Mouse (Mus musculus): ENCODE data around the gene Gm49388. TPM values are rescaled to one million over a fixed set of nuclear protein-coding genes. Genes with fewer than 3 reads are reported as not detected.

Gm49388 gene
- polyA plus RNA-seq, 1 experiment from 2014 or later, result 0.64 TPM

DNA sequence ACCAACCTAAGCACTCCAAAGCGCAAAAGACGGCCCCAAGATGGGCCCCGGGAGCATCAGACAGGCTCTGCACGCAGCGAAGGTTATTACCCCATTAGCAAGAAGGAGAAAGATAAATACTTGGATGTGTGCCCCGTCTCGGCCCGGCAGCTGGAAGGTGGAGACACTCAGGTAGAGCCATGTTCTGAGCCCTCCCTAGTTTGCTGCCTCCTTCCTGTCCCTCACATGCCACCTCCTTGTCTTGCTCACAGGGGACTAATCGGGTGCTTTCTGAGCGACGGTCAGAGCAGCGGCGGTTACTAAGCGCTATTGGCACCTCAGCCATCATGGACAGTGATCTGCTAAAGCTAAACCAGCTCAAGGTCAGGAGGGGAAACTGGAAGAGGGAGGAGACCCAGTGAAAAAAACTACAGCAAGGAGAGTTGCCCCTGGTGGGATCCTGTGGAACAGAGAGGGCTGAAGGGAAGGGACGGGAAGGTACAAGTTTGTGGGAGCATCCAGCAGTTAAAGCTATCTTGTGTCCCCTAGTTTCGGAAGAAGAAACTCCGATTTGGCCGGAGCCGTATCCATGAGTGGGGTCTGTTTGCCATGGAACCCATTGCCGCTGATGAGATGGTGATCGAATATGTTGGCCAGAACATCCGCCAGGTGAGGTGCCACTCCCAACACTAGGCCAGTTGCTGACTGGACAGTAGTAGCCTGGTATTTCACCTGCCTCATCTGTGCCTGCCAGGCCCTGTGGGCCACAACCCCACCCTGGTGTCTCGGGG, 11.9 kb downstream of the Gm49388 start:
- no peak overlapping the region for H3K27ac ChIP-seq (ENCODE audit: low read depth, low read length)
- H3K9me3 ChIP-seq (ENCODE audit: control insufficient read depth, low read length), result no peaks in the 10 kb centered on the region
- H3K9ac ChIP-seq (replicated peaks; ENCODE audit: low read depth, low read length), result no peak overlapping the region
- H3K4me3 ChIP-seq (ENCODE audit: low read depth, low read length), result no peak overlapping the region
- H3K4me1 ChIP-seq (ENCODE audit: control insufficient read depth, insufficient read depth, low read length), result no peaks in the 10 kb centered on the region
- no peaks in the 10 kb centered on the region for H3K27me3 ChIP-seq (ENCODE audit: control insufficient read depth, insufficient read depth, low read length)
- H3K36me3 ChIP-seq (ENCODE audit: control insufficient read depth, insufficient read depth, low read length), result peaks cover 61% of the 10 kb centered on the region
- 96% methylated on average over 23 of the region's 23 CpGs for WGBS
- H3K4me2 ChIP-seq (ENCODE audit: low read depth, low read length), result no peak overlapping the region
- ATAC-seq (ENCODE audit: low read depth), result no peak

DNA sequence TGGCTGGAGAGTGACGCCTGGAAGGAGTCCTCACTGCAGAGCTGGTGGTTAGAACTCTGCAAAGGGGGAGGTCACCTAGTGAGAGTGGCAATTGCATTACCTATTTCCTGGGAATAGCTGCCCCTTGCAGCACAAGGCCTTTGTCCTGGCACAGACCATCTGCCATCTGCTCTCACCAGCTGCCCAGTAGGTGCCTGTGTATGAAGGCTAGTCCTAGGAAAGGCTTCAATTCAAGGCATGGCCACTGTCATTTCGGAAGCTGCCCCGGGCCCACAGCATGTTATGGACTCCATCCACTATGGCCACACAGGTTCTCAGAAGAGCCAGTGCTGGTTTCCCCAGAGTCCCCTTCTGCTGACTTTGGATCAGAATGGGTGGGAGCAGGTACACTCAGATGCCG, 13.2 kb downstream of the Gm49388 start:
- ATAC-seq (ENCODE audit: low read depth), result no peak
- WGBS, result 91% methylated on average over 4 of the region's 4 CpGs
- H3K36me3 ChIP-seq (ENCODE audit: control insufficient read depth, insufficient read depth, low read length), result peaks cover 50% of the 10 kb centered on the region

DNA sequence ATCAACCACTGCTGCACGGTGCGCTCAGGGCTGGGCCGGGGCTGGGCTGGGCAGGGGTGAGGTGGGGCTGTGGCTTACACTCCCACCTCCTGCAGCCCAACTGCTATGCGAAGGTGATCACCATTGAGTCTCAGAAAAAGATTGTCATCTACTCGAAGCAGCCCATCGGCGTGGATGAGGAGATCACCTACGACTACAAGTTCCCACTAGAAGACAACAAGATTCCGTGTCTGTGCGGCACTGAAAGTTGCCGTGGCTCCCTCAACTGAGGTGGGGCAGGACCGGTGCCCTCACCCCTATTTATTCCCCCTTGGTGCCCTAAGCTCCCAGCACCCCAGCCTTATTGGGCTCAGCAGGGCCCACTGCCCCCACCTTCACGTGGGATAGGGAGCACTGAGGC, 13.8 kb downstream of the Gm49388 start:
- H3K9me3 ChIP-seq (ENCODE audit: control insufficient read depth, low read length), result no peaks in the 10 kb centered on the region
- no peaks in the 10 kb centered on the region for H3K27me3 ChIP-seq (ENCODE audit: control insufficient read depth, insufficient read depth, low read length)
- 92% methylated on average over 13 of the region's 13 CpGs for WGBS
- H3K4me3 ChIP-seq (ENCODE audit: low read depth, low read length), result no peak overlapping the region
- ATAC-seq (ENCODE audit: low read depth), result no peak
- no peak overlapping the region for H3K9ac ChIP-seq (replicated peaks; ENCODE audit: low read depth, low read length)
- no peak overlapping the region for H3K27ac ChIP-seq (ENCODE audit: low read depth, low read length)
- H3K4me1 ChIP-seq (ENCODE audit: control insufficient read depth, insufficient read depth, low read length), result no peaks in the 10 kb centered on the region
- peaks cover 48% of the 10 kb centered on the region for H3K36me3 ChIP-seq (ENCODE audit: control insufficient read depth, insufficient read depth, low read length)
- no peak overlapping the region for H3K4me2 ChIP-seq (ENCODE audit: low read depth, low read length)

More for the DNA sequence above, 13.2 kb downstream of the Gm49388 start:
- no peak overlapping the region for H3K4me2 ChIP-seq (ENCODE audit: low read depth, low read length)
- H3K4me1 ChIP-seq (ENCODE audit: control insufficient read depth, insufficient read depth, low read length), result no peaks in the 10 kb centered on the region
- no peaks in the 10 kb centered on the region for H3K27me3 ChIP-seq (ENCODE audit: control insufficient read depth, insufficient read depth, low read length)
- no peak overlapping the region for H3K9ac ChIP-seq (replicated peaks; ENCODE audit: low read depth, low read length)
- no peak overlapping the region for H3K4me3 ChIP-seq (ENCODE audit: low read depth, low read length)
- H3K27ac ChIP-seq (ENCODE audit: low read depth, low read length), result no peak overlapping the region
- no peaks in the 10 kb centered on the region for H3K9me3 ChIP-seq (ENCODE audit: control insufficient read depth, low read length)

DNA sequence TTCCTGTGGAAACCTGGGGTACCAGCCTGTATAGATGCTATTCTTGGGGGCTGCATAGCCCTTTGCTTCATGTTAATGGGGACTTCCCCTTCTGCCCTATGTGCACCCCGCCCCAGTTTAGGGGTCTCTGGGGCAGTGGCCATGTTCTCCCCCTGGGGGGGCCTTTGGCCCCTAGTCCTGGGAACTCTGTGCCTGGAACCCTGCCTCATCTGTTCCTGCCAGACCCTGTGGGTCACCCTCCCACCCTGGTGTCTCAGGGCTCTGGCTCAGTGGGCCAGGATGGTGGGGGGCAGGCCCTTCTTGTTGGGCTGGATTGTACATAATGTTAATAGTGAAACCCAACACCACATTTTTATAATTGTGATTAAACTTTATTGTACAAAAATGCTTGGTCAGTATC, 14.3 kb downstream of the Gm49388 start:
- no peak overlapping the region for H3K27ac ChIP-seq (ENCODE audit: low read depth, low read length)
- WGBS, result 100% methylated on average over 1 of the region's 1 CpGs

DNA sequence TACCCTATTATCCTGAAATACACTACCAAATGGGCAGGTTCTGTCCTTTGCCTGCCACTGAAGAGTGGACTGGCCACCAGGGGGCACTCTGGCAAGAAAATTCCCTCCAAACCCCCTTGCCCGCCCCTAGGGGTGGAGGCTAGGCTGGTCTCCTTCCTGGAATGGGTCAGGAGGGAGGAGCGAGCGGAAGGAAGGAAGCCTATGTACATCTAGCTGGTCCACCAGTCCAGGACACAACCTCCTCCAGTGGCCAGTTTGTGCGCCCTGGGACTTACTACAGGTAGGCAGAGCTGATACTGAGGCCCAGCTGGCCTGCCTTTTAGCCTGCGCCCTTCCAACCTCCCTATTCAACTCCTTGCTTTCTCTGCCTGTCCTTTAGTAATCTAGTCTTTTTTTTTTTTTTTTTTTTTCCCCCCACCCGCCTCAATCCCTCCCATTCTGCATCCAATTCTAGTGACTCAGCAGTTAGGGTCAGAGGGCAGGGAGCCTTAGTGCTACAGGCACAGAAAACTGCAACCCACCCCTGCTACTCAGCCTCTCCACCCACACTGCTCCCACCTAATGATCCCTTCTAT, 15.1 kb downstream of the Gm49388 start, which contains the start of gene Hsd3b7:
TSS of gene Hsd3b7 (plus strand) at position 170 of the 575 bp plus-strand sequence.
- peak within 1 kb of the TSS; percentile 18; the same call in 1 of the 2 replicates for H3K4me2 ChIP-seq (ENCODE audit: low read depth, low read length)
- peaks cover 39% of the 10 kb centered on the region for H3K36me3 ChIP-seq (ENCODE audit: control insufficient read depth, insufficient read depth, low read length)
- peak; percentile 80 for ATAC-seq (ENCODE audit: low read depth)
- H3K4me3 ChIP-seq (ENCODE audit: low read depth, low read length), result no peak within 1 kb of the TSS
- H3K27me3 ChIP-seq (ENCODE audit: control insufficient read depth, insufficient read depth, low read length), result no peaks in the 10 kb centered on the region
- no peaks in the 10 kb centered on the region for H3K4me1 ChIP-seq (ENCODE audit: control insufficient read depth, insufficient read depth, low read length)
- WGBS, result 30% methylated on average over 6 of the region's 6 CpGs
- H3K27ac ChIP-seq (ENCODE audit: low read depth, low read length), result no peak within 1 kb of the TSS
- no peaks in the 10 kb centered on the region for H3K9me3 ChIP-seq (ENCODE audit: control insufficient read depth, low read length)
- no peak within 1 kb of the TSS for H3K9ac ChIP-seq (replicated peaks; ENCODE audit: low read depth, low read length)

More for the DNA sequence above, 14.3 kb downstream of the Gm49388 start:
- Histone ChIP-seq H3K9ac (replicated peaks; ENCODE audit: low read depth, low read length) (no peak overlapping the region), H3K4me2 (ENCODE audit: low read depth, low read length) (no peak overlapping the region), H3K27me3 (ENCODE audit: control insufficient read depth, insufficient read depth, low read length) (no peaks in the 10 kb centered on the region), H3K4me1 (ENCODE audit: control insufficient read depth, insufficient read depth, low read length) (no peaks in the 10 kb centered on the region), H3K4me3 (ENCODE audit: low read depth, low read length) (no peak overlapping the region), H3K36me3 (ENCODE audit: control insufficient read depth, insufficient read depth, low read length) (peaks cover 47% of the 10 kb centered on the region), H3K9me3 (ENCODE audit: control insufficient read depth, low read length) (no peaks in the 10 kb centered on the region)
- no peak for ATAC-seq (ENCODE audit: low read depth)

DNA sequence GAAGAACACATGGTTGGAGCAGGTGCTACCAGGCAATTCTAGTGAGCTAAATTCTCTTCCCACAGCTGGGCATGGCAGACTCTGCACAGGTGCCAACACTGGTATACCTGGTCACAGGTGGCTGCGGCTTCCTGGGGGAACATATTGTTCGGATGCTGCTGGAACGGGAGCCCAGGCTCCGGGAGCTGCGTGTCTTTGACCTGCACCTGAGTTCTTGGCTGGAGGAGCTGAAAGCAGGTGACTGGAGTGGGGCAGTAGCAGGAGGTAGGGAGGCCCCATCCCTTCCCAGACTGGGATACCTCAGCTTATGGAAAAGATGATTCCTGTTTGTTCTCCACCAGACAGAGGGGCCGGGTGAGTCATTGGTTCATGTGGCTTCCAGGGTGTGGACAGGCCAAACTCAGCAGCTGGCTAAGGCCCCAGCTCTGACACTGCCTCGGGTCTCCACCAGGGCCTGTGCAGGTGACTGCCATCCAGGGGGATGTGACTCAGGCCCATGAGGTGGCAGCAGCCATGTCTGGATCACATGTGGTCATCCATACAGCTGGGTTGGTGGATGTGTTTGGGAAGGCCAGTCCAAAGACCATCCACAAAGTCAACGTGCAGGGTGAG, 15.7 kb downstream of the Gm49388 start:
- H3K4me3 ChIP-seq (ENCODE audit: low read depth, low read length), result no peak overlapping the region
- peak overlapping the region; percentile 18; the same call in 1 of the 2 replicates for H3K4me2 ChIP-seq (ENCODE audit: low read depth, low read length)
- H3K9ac ChIP-seq (replicated peaks; ENCODE audit: low read depth, low read length), result no peak overlapping the region
- H3K27ac ChIP-seq (ENCODE audit: low read depth, low read length), result no peak overlapping the region
- 96% methylated on average over 8 of the region's 8 CpGs for WGBS
- no peaks in the 10 kb centered on the region for H3K9me3 ChIP-seq (ENCODE audit: control insufficient read depth, low read length)
- H3K4me1 ChIP-seq (ENCODE audit: control insufficient read depth, insufficient read depth, low read length), result no peaks in the 10 kb centered on the region
- no peak for ATAC-seq (ENCODE audit: low read depth)
- H3K36me3 ChIP-seq (ENCODE audit: control insufficient read depth, insufficient read depth, low read length), result peaks cover 33% of the 10 kb centered on the region
- no peaks in the 10 kb centered on the region for H3K27me3 ChIP-seq (ENCODE audit: control insufficient read depth, insufficient read depth, low read length)

DNA sequence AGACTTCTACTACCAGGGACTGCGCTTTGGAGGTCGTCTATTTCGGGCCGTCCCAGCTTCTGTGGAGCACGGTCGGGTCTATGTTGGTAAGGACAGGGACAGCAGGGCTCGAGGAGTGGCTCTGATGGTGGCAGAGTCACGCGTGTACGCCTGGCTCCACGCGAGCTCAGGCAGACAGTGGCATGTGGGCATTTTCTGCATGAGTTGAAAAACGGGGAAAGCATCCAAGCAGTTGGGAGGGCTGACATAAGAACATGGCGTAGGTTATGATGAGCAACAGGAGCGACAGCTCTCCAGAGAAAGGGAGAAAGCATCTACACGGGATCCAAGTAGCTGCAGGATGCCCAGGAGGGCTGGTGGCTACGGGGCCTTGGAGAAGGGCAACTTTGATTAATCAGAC, 16.9 kb downstream of the Gm49388 start:
- Histone ChIP-seq H3K27ac (ENCODE audit: low read depth, low read length) (no peak overlapping the region), H3K4me2 (ENCODE audit: low read depth, low read length) (no peak overlapping the region), H3K4me1 (ENCODE audit: control insufficient read depth, insufficient read depth, low read length) (no peaks in the 10 kb centered on the region), H3K27me3 (ENCODE audit: control insufficient read depth, insufficient read depth, low read length) (no peaks in the 10 kb centered on the region), H3K9me3 (ENCODE audit: control insufficient read depth, low read length) (no peaks in the 10 kb centered on the region), H3K9ac (replicated peaks; ENCODE audit: low read depth, low read length) (no peak overlapping the region), H3K36me3 (ENCODE audit: control insufficient read depth, insufficient read depth, low read length) (peaks cover 22% of the 10 kb centered on the region), H3K4me3 (ENCODE audit: low read depth, low read length) (no peak overlapping the region)
- 92% methylated on average over 17 of the region's 17 CpGs for WGBS
- ATAC-seq (ENCODE audit: low read depth), result no peak

DNA sequence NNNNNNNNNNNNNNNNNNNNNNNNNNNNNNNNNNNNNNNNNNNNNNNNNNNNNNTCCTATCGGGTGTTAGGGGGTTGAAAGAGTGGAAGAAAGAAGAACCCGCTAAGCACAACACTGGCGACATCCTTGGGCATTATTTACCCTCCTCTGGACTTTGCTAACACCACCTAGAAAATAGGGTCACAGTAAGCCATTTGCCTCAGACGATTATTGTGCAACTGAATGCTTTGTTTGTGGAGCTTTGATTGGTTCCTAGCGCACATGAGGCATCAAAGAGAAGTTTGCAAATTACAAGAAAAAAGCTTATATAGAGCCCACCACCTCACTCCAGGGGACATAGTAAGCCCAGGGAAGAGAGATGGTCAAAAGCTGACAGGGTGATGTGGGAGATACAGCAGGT, 23.4 kb downstream of the Gm49388 start:
- Histone ChIP-seq H3K4me2 (ENCODE audit: low read depth, low read length) (no peak overlapping the region), H3K4me3 (ENCODE audit: low read depth, low read length) (no peak overlapping the region), H3K27me3 (ENCODE audit: control insufficient read depth, insufficient read depth, low read length) (no peaks in the 10 kb centered on the region), H3K4me1 (ENCODE audit: control insufficient read depth, insufficient read depth, low read length) (no peaks in the 10 kb centered on the region), H3K9ac (replicated peaks; ENCODE audit: low read depth, low read length) (no peak overlapping the region), H3K9me3 (ENCODE audit: control insufficient read depth, low read length) (no peaks in the 10 kb centered on the region), H3K36me3 (ENCODE audit: control insufficient read depth, insufficient read depth, low read length) (peaks cover 10% of the 10 kb centered on the region), H3K27ac (ENCODE audit: low read depth, low read length) (no peak overlapping the region)
- WGBS, result 67% methylated on average over 5 of the region's 5 CpGs
- ATAC-seq (ENCODE audit: low read depth), result no peak

DNA sequence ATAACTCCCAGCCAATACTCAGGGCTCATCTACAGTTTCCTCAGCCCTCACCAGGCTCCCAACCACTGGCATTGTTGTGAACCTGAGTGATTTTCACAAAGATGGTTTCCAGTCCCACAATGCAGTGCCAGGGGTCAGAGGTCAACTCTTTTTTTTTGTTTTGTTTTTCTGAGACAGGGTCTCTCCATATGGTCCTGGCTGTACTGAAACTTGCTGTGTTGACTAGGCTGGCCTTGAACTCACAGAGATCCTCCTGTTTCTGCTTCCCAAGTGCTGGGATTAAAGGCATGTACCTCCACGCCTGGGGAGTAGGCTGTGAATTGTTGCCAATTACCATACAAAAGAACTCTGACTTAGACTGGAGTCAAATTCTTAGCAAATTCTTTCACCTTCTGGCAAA, 24.4 kb downstream of the Gm49388 start:
- ATAC-seq (ENCODE audit: low read depth), result no peak
- 91% methylated on average over 1 of the region's 1 CpGs for WGBS
- no peak overlapping the region for H3K9ac ChIP-seq (replicated peaks; ENCODE audit: low read depth, low read length)
- no peaks in the 10 kb centered on the region for H3K27me3 ChIP-seq (ENCODE audit: control insufficient read depth, insufficient read depth, low read length)
- no peak overlapping the region for H3K27ac ChIP-seq (ENCODE audit: low read depth, low read length)
- H3K4me2 ChIP-seq (ENCODE audit: low read depth, low read length), result no peak overlapping the region
- H3K36me3 ChIP-seq (ENCODE audit: control insufficient read depth, insufficient read depth, low read length), result peaks cover 15% of the 10 kb centered on the region
- H3K9me3 ChIP-seq (ENCODE audit: control insufficient read depth, low read length), result no peaks in the 10 kb centered on the region
- H3K4me1 ChIP-seq (ENCODE audit: control insufficient read depth, insufficient read depth, low read length), result no peaks in the 10 kb centered on the region
- no peak overlapping the region for H3K4me3 ChIP-seq (ENCODE audit: low read depth, low read length)
